Mouse (Mus musculus) lung, embryonic 14.5 days (tissue): Measurements from ENCODE around the gene Cacnb1. TPM values are rescaled to one million over a fixed set of nuclear protein-coding genes. Genes with fewer than 3 reads are reported as not detected.

Experiments used
- ATAC-seq: fragments of 200-750 bp; cut with Nextera tagmentation; 2 replicates; pipeline ENCODE4 v1.8.0; 2017; ENCODE audit warnings: mild to moderate bottlenecking, moderate TSS enrichment, moderate library complexity; ENCODE audit not compliant: insufficient read depth
- DNase-seq: peaks from one replicate; pipeline ENCODE4 v3.0.0-alpha.2; 2015
- H3K27ac ChIP-seq: fragments of 300-500 bp; sonication (generic); 2 replicates; pipeline ENCODE4 v1.5.1; 2014; ENCODE audit warnings: low read depth, mild to moderate bottlenecking, moderate library complexity
- H3K27me3 ChIP-seq: fragments of 300-500 bp; sonication (generic); 2 replicates; pipeline ENCODE4 v1.6.1; 2014; ENCODE audit warnings: low read length, control low read depth; ENCODE audit not compliant: insufficient read depth
- H3K36me3 ChIP-seq: fragments of 300-500 bp; sonication (generic); 2 replicates; pipeline ENCODE4 v1.6.1; 2014; ENCODE audit warnings: control low read depth; ENCODE audit not compliant: insufficient read depth
- H3K4me1 ChIP-seq: fragments of 300-500 bp; sonication (generic); 2 replicates; pipeline ENCODE4 v1.6.1; 2014; ENCODE audit warnings: antibody characterized with exemption, control low read depth; ENCODE audit not compliant: insufficient read depth
- H3K4me2 ChIP-seq: fragments of 300-500 bp; sonication (generic); 2 replicates; pipeline ENCODE4 v1.6.1; 2014; ENCODE audit warnings: mild to moderate bottlenecking
- H3K4me3 ChIP-seq: fragments of 300-500 bp; sonication (generic); 2 replicates; pipeline ENCODE4 v1.5.1; 2014; ENCODE audit warnings: low read depth, low read length
- H3K9ac ChIP-seq: fragments of 300-500 bp; sonication (generic); 2 replicates; pipeline ENCODE4 v1.6.1; 2014
- H3K9me3 ChIP-seq: fragments of 300-500 bp; sonication (generic); 2 replicates; pipeline ENCODE4 v1.6.1; 2016; ENCODE audit warnings: low read depth, low read length, control low read depth
- CTCF ChIP-seq: IDR thresholded peaks from 2 replicates; pipeline ENCODE4 v1.5.1; 2016; ENCODE audit warnings: antibody characterized with exemption, low read depth
- WGBS: fragments of 180-500 bp; shearing (Covaris S2); extraction: QIAGEN DNeasy Blood & Tissue Kit; methylation state at CpG from one replicate; pipeline ENCODE4 v1.1.7; 2014; 5-methylcytosine and 5-hydroxymethylcytosine counted together
- polyA plus RNA-seq: library from polyadenylated mRNA; unstranded; fragments of >200 nt; fragmentation: Nextera tagmentation; extraction: Ambion mirVana; gene quantifications from 2 replicates; pipeline ENCODE4 v1.2.1, GENCODE M21; 2014

Cacnb1 gene
- polyA plus RNA-seq, 1 experiment from 2014 or later: 5.5 TPM

DNA sequence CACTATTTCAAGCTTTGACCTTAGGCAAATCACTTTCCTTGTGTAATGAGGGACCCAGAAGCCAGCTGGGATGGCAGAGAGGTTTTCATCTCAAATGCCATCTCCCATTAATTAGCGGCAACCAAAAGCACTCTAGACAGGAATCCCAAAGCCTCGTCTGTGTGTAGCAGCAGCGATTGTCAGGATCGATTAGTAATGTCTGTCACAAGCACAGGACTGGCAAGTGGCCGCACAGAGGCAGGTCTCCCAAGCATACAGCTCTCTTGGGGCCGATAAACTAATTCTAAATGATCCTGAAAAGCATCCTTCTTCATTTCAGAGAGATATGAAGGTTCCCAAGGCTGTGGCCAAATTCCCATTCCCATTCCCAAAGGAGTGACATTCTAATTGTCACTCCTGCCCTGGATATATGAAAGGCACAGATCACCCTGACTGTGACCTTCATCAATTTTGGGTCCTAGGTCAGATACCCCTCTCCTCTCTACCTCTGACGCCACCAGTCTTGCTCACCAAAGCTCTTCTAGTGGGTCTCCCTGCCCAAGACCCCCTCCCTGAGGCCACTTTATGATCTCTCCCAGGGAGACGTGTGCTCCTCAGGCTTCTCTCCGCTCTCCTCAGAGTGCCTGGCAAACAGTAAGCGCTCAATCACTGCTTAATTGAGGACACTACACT lies 42.9 kb downstream of the Cacnb1 start:
- no peaks in the 10 kb centered on the region for H3K4me1 ChIP-seq
- WGBS: 60% methylated on average over 10 of the region's 10 CpGs
- no peak overlapping the region for H3K4me2 ChIP-seq
- peaks cover 2% of the 10 kb centered on the region for H3K27me3 ChIP-seq
- H3K9me3 ChIP-seq: no peaks in the 10 kb centered on the region
- no peak overlapping the region for H3K4me3 ChIP-seq
- no peak for TF ChIP-seq CTCF
- no peak overlapping the region for H3K9ac ChIP-seq
- H3K27ac ChIP-seq: 0 out of 2 replicates have a peak overlapping the region, but pooled peaks have one; percentile 19
- ATAC-seq: no peak
- no peak for DNase-seq
- no peaks in the 10 kb centered on the region for H3K36me3 ChIP-seq

DNA sequence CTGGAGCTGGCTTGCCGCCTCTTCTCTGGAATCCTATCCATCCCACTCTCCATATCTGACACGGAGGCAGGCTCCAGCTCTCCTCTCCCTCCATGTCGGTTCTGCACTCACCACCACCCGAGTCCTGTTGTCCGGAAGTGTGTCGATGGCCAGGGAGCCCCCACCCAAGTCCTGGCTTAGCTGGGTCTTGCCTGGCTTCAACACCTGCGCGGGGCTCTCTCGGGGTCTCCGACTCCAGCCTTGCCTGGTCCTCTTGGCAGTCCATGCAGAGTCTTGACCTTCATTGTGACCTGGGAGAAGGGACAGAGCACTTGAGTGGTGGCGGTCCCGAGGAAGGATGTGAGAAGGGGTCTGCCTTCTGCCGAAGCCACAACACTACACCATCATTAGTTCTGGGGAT lies 44.4 kb downstream of the Cacnb1 start:
- Histone ChIP-seq H3K4me1 (no peaks in the 10 kb centered on the region), H3K36me3 (no peaks in the 10 kb centered on the region), H3K9me3 (no peaks in the 10 kb centered on the region), H3K4me3 (no peak overlapping the region), H3K27ac (no peak overlapping the region), H3K4me2 (no peak overlapping the region), H3K9ac (no peak overlapping the region), H3K27me3 (no peaks in the 10 kb centered on the region)
- WGBS: 80% methylated on average over 13 of the region's 13 CpGs
- DNase-seq (no peak), ATAC-seq (no peak)
- no peak for TF ChIP-seq CTCF

DNA sequence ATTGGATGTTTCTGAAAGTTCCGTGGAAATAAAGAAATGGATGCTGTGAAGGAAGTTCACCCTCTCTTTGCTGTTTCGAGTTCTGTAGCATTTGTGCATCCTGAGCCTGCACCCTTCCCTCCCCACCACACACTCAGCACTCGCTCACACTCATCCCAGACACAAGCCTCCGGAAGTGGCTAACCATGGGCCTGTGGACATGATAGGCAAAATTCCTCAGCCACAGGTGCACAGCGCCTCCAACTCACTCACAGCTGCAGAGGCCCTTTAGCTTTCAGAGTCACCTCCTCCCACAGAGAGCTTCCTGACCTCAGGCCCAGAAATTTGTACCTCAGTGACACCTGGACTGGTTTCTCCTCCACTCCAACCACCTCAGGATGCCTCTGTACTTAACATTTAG lies 45.0 kb downstream of the Cacnb1 start:
- no peaks in the 10 kb centered on the region for H3K4me1 ChIP-seq
- TF ChIP-seq CTCF: no peak
- H3K4me2 ChIP-seq: no peak overlapping the region
- no peaks in the 10 kb centered on the region for H3K9me3 ChIP-seq
- WGBS: 66% methylated on average over 5 of the region's 5 CpGs
- no peak for DNase-seq
- ATAC-seq: no peak
- no peaks in the 10 kb centered on the region for H3K36me3 ChIP-seq
- no peak overlapping the region for H3K4me3 ChIP-seq
- no peak overlapping the region for H3K27ac ChIP-seq
- no peak overlapping the region for H3K9ac ChIP-seq
- no peaks in the 10 kb centered on the region for H3K27me3 ChIP-seq

DNA sequence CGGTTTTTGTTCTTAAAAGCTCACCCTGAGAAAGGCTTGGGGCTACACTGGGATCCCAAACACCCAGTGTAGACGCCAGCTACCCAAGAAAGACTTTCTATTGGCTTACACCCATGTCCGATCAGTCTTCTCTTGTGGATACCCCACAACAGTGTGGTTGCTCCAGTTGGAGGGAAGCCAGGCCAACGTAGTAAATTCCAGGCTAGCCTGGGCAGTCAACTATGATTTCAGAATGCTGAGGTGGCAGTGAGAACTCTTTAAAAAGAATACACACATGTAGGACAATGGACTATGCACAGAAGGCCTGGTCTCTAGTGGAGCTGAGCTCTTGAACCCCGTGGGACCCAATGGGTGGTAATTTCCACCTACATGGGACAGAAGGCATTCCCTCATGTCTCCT lies 48.1 kb downstream of the Cacnb1 start:
- WGBS: 79% methylated on average over 5 of the region's 5 CpGs
- Histone ChIP-seq H3K4me3 (no peak overlapping the region), H3K9me3 (no peaks in the 10 kb centered on the region), H3K27ac (no peak overlapping the region), H3K4me2 (no peak overlapping the region), H3K36me3 (no peaks in the 10 kb centered on the region), H3K9ac (no peak overlapping the region), H3K27me3 (no peaks in the 10 kb centered on the region), H3K4me1 (no peaks in the 10 kb centered on the region)
- DNase-seq: no peak
- TF ChIP-seq CTCF: no peak
- ATAC-seq: no peak

DNA sequence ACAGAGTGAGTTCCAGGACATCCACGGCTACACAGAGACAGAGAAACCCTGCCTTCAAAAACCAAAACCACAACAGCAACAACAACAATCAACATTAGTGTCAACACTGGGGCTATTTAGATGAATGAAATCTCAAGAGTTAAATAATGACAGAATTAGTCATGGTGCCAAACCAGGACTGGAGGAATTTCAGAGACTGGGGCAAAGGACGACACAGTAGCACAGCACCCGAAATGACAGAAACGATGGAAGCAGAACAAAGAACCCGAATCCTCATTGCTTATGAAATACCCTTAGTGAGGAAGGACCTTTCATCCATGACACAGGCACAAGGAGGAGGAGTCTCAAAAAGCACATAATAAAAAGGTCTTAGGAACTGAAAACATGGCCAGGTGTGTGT lies 48.7 kb downstream of the Cacnb1 start:
- Histone ChIP-seq H3K27ac (no peak overlapping the region), H3K27me3 (no peaks in the 10 kb centered on the region), H3K4me1 (no peaks in the 10 kb centered on the region), H3K4me2 (no peak overlapping the region), H3K36me3 (no peaks in the 10 kb centered on the region), H3K9me3 (no peaks in the 10 kb centered on the region), H3K4me3 (no peak overlapping the region), H3K9ac (no peak overlapping the region)
- no peak for DNase-seq
- no peak for TF ChIP-seq CTCF
- 91% methylated on average over 5 of the region's 5 CpGs for WGBS
- no peak for ATAC-seq

DNA sequence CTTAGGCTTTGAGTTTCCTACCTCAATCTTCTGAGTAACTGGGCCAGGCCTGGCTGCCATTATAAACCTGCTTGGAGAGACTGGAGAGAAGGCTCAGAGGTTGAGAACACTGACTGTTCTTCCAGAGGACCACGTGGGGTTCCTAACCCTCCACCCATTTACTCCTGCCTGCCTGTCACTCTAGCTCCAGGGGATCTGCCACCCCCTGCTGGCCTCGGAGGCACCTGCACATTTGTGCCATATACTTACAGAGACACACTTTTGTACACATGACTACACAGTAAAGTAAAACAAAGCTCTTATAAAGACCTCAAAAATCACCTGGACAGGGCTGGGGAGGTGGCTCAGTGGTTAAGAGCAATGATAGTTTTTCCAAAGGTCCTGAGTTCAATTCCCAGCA lies 50.4 kb downstream of the Cacnb1 start:
- TF ChIP-seq CTCF: peak; percentile 28
- Histone ChIP-seq H3K27ac (no peak overlapping the region), H3K9me3 (no peaks in the 10 kb centered on the region), H3K4me1 (no peaks in the 10 kb centered on the region), H3K27me3 (no peaks in the 10 kb centered on the region), H3K4me2 (no peak overlapping the region), H3K36me3 (no peaks in the 10 kb centered on the region), H3K4me3 (no peak overlapping the region), H3K9ac (no peak overlapping the region)
- DNase-seq (no peak), ATAC-seq (no peak)
- 68% methylated on average over 2 of the region's 2 CpGs for WGBS

DNA sequence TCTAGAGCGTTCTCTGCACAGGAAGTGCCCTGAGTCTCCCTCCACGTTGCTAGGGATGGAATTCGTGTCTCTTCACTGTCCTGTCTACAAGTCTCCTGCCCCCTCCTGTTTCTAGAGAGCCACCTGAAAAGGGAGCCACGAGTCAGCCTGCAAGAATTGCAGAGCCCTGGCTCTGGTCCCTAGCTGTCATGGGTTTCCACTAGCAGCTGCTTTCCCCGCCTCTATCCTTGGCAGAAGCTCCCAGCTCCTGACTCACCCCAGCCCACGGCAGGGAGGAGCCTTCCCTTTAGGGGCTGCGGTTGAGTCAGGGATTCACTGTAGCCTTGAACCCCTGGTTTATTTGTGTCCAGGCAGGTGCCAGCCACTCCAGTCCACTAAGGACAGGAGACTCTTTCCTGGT lies 51.6 kb downstream of the Cacnb1 start:
- 14% methylated on average over 7 of the region's 7 CpGs for WGBS
- H3K9me3 ChIP-seq: no peaks in the 10 kb centered on the region
- ATAC-seq: peak; percentile 82

DNA sequence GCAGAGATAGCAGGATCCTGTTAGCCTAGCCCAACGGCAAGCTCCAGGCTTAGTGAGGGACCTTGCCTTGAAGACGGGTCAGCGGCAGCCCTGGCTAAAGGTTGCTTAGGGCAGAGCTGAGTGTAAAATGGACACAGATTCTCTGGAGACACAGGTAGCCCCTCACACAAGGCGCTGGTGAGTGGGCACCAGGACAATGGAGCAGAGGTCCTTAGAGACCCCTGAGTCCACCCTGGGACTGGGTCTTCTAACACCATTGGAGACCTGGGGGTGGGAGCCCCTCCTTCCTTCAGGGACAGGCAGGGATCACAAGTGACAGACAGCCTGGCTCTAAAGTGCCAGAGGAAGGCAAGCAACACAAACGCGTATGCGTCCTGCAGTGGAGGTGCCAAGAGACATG lies 52.1 kb downstream of the Cacnb1 start:
- DNase-seq: no peak
- 57% methylated on average over 7 of the region's 7 CpGs for WGBS
- H3K36me3 ChIP-seq: no peaks in the 10 kb centered on the region
- no peak for TF ChIP-seq CTCF
- H3K4me3 ChIP-seq: no peak overlapping the region
- H3K27ac ChIP-seq: no peak overlapping the region
- H3K9me3 ChIP-seq: no peaks in the 10 kb centered on the region
- peak; percentile 48; the same call in 1 of the 2 replicates for ATAC-seq
- no peaks in the 10 kb centered on the region for H3K4me1 ChIP-seq
- H3K4me2 ChIP-seq: peak overlapping the region; percentile 36; the same call in 1 of the 2 replicates
- H3K9ac ChIP-seq: no peak overlapping the region
- H3K27me3 ChIP-seq: no peaks in the 10 kb centered on the region

More for the DNA sequence above, 51.6 kb downstream of the Cacnb1 start:
- Histone ChIP-seq H3K4me3 (no peak overlapping the region), H3K4me1 (no peaks in the 10 kb centered on the region), H3K36me3 (no peaks in the 10 kb centered on the region), H3K27me3 (no peaks in the 10 kb centered on the region), H3K9ac (no peak overlapping the region), H3K27ac (no peak overlapping the region), H3K4me2 (peak overlapping the region; percentile 36)
- TF ChIP-seq CTCF: no peak
- DNase-seq: peak; percentile 87
